Mouse (Mus musculus) CD4-positive, CD25-positive, alpha-beta regulatory T cell, adult 2 months (primary cell): ENCODE data around the gene Wdr74.

Source experiments
- DNase-seq: peaks from one replicate; pipeline ENCODE4 v3.0.0-alpha.2; 2012; ENCODE audit warnings: low read depth, low spot score

Wdr74 gene

GRCm38 (mm10) chr19:8741243-8741869 lies 5.7 kb downstream of the Wdr74 start, which contains the start of gene Stx5a:
Gene Stx5a (plus strand): TSS chr19:8741413.
- DNase-seq: peak; percentile 97

- peak; percentile 24 for DNase-seq
These were observed 6.5 kb downstream of the Wdr74 start for GRCm38 (mm10) chr19:8742176-8742575.

GRCm38 (mm10) chr19:8745382-8745781 lies 9.8 kb downstream of the Wdr74 start:
- DNase-seq: no peak

- peak; percentile 35 for DNase-seq
These were observed 11.7 kb downstream of the Wdr74 start for GRCm38 (mm10) chr19:8747368-8747767.

- DNase-seq: no peak
These were observed 20.0 kb downstream of the Wdr74 start for GRCm38 (mm10) chr19:8755652-8756051.

- DNase-seq: peak; percentile 96
These were observed 21.2 kb downstream of the Wdr74 start, which contains the start of gene Nxf1 for GRCm38 (mm10) chr19:8756635-8757387. Gene Nxf1 (plus strand): TSS chr19:8757073.

- DNase-seq: peak; percentile 54
These were observed 21.9 kb downstream of the Wdr74 start for GRCm38 (mm10) chr19:8757471-8757998.

GRCm38 (mm10) chr19:8758899-8759298 lies 23.3 kb downstream of the Wdr74 start:
- DNase-seq: no peak

- DNase-seq: peak; percentile 31
These were observed 25.1 kb downstream of the Wdr74 start for GRCm38 (mm10) chr19:8760757-8761156.

- no peak for DNase-seq
These were observed 27.6 kb downstream of the Wdr74 start for GRCm38 (mm10) chr19:8763276-8763675.

GRCm38 (mm10) chr19:8765562-8765961 lies 29.9 kb downstream of the Wdr74 start:
- DNase-seq: no peak

- DNase-seq: peak; percentile 92
These were observed 35.1 kb downstream of the Wdr74 start, which contains the start of gene Tmem223 for GRCm38 (mm10) chr19:8770567-8771270. Gene Tmem223 (plus strand): TSS chr19:8770996.

GRCm38 (mm10) chr19:8772996-8773395 lies 37.4 kb downstream of the Wdr74 start:
- DNase-seq: no peak

GRCm38 (mm10) chr19:8773409-8773808 lies 37.8 kb downstream of the Wdr74 start:
- no peak for DNase-seq

GRCm38 (mm10) chr19:8774086-8774835 lies 38.6 kb downstream of the Wdr74 start, which contains the start of gene Tmem179b:
Gene Tmem179b (minus strand): TSS chr19:8774467.
- DNase-seq: peak; percentile 97

- peak; percentile 29 for DNase-seq
These were observed 39.4 kb downstream of the Wdr74 start for GRCm38 (mm10) chr19:8774951-8775421.

GRCm38 (mm10) chr19:8786008-8786781 lies 50.6 kb downstream of the Wdr74 start, which contains the start of gene Taf6l:
Gene Taf6l (minus strand): TSS chr19:8786417.
- peak; percentile 97 for DNase-seq

GRCm38 (mm10) chr19:8788521-8788920 lies 52.9 kb downstream of the Wdr74 start:
- no peak for DNase-seq

GRCm38 (mm10) chr19:8789171-8789570 lies 53.5 kb downstream of the Wdr74 start:
- no peak for DNase-seq

- DNase-seq: no peak
These were observed 54.5 kb downstream of the Wdr74 start for GRCm38 (mm10) chr19:8790171-8790570.
